Mouse (Mus musculus): ENCODE data around the gene Myo1a.

Myo1a gene

DNA sequence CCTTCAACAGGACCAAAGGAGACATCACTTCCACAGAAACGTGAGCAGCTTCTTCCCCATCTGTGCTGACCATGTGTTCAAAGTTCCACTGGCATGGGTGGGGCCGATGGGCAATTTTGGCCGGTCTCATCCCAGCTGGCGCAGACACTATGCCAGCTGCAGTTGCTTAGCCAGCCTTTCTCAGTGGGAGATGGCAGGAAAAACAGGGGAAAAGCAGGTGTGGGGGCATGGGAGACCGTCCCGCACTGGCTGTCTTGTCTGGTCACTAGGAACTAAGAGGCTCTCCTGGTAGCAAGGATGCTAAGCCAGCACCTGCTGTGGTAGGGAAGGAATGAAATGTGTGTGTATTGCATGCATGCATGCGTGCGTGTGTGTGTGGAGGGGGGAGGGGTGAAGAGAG lies 23.5 kb downstream of the Myo1a start:
- no peak for DNase-seq (ENCODE audit: low spot score)

GRCm38 (mm10) chr10:127730285-127730932 lies 25.4 kb downstream of the Myo1a start:
- DNase-seq (ENCODE audit: low spot score), result no peak

GRCm38 (mm10) chr10:127730933-127731310 lies 26.0 kb downstream of the Myo1a start:
- no peak for DNase-seq (ENCODE audit: low spot score)

- no peak for DNase-seq (ENCODE audit: low spot score)
Measured at GRCm38 (mm10) chr10:127731397-127731796, 26.4 kb downstream of the Myo1a start.

GRCm38 (mm10) chr10:127734434-127734833 lies 29.5 kb downstream of the Myo1a start:
- DNase-seq (ENCODE audit: low spot score), result no peak

DNA sequence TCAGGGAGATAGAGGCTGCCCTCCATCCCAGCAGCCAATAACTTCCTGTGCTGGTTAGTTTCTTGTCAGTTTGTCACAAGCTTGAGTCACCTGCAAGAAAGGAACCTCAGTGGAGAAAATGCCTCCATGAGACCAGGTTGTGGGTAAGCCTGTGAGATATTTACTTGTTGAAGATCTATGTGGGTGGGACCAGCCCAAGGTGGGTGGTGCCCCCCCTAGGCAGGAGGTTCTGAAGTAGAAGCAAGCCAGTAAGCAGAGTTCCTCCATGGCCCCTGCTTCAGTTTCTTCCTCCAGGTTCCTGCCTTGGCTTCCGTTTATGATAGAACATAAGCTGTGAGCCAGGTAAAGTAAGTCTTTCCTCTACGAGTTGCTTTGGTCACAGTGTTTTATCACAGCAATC lies 31.3 kb downstream of the Myo1a start:
- no peak for DNase-seq (ENCODE audit: low spot score)

GRCm38 (mm10) chr10:127736916-127737315 lies 31.9 kb downstream of the Myo1a start:
- DNase-seq (ENCODE audit: low spot score), result no peak

- no peak for DNase-seq (ENCODE audit: low spot score)
Measured at GRCm38 (mm10) chr10:127737552-127737951, 32.6 kb downstream of the Myo1a start.

DNA sequence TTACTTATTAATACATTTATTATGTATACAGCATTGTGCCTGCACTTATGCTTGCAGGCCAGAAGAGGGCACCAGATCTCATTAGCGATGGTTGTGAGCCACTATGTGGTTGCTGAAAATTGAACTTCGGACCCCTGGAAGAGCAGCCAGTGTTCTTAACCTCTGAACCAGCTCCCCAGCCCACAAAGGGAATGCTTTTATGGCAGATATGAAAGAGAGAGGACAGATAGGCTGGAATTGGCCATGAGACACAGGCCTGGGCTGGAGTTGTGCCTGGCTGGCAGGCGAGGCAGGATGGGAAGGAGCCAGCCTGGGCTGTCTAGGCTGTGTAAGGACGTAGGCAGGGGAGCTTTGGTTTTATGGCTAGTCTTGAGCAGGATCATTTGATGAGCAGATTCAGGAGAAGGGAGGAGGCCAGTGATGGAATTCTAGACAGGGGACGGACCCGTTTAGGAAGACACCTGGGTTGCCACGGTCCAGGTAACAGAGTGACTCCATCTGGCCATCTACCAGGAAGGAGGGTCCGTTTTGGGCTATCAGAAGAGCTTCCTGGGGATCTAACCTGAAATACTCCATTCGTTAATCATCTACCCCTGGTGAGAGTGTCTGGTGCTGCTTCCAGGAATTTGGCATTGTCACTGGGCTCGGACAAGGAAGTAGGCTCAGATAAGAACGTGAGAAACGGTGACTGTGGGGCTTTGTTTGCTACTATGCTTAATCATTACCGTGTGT lies 33.3 kb downstream of the Myo1a start:
- DNase-seq (ENCODE audit: low spot score), result peak; percentile 46

DNA sequence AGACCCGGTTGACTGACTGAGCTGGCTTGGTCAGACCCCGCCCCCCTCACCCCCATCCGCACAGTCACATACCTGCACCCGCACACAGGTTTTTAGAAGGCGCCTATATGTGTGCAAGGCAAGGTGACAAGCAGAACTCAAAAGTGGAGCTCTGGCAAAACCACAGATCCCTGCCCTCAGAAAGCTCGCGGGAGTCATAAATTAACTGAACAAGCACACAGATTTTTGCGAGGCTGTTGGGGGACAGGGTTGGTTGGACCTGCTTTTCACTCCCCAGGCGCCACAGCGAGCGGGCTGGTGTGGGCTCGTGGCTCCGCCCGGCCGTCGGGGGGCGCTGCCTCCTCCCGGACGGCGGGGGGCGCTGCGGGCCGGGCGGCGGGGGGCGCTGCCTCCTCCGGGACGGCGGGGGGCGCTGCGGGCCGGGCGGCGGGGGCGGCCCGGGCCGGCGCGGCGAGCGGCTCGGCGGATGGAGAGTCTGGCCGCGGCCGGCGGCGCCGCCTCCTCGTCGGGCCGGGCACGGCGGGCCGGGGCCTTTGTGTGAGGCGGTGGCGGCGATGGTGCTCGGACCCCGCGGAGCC lies 34.2 kb downstream of the Myo1a start, which contains the start of gene Zbtb39:
TSS of gene Zbtb39 (plus strand) at position 456 of the 578 bp plus-strand sequence.
- peak; percentile 82 for DNase-seq (ENCODE audit: low spot score)

DNA sequence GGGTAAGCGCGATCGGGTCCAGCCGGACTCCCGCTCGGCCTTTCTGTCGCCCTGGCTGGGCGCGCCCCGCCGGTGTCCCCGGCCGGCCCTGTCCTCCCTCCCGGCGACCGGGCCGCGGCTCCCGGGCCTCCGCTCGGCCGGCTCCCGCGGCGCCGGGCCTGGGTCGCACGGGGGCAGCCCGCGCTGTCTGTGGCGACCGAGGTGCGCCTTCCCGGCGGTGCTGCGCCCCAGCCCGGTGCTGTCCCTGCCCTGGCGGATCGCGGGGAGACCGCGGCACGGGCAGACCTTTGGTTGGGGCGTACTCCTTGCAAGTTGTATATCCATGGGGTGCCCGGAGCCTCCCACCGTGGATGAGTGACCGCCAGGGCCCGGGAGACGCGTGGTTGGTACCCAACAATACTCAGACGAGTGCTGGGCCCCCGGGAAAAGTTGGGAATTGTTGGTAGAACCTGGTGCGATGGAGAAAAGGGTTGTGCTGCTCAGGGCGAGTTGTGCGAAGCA lies 34.7 kb downstream of the Myo1a start:
- DNase-seq (ENCODE audit: low spot score), result no peak

DNA sequence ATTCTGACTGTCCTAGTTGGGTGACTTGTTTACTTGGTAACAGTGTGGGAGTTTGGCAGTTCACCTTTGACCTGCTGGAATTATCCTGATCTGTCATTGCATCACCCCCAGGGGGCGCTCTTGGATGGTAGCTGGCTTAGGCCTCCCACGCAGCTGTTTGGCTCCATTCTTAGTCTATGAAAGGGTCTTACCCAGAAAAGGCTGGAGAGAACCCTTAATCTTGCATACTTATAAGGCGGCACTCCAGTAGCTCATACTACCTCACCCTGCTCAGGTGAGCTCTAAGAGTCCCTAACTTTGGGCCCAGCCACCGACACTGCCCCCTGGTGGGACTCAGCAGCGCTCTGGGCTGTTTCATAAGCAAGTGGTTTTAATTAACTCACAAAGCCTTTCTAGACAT lies 39.7 kb downstream of the Myo1a start:
- DNase-seq (ENCODE audit: low spot score), result peak; percentile 33

- DNase-seq (ENCODE audit: low spot score), result no peak
Measured at GRCm38 (mm10) chr10:127745886-127746285, 40.9 kb downstream of the Myo1a start.

- DNase-seq (ENCODE audit: low spot score), result no peak
Measured at GRCm38 (mm10) chr10:127747254-127747653, 42.3 kb downstream of the Myo1a start.

- DNase-seq (ENCODE audit: low spot score), result no peak
Measured at GRCm38 (mm10) chr10:127748847-127749612, 44.1 kb downstream of the Myo1a start.

GRCm38 (mm10) chr10:127750136-127750777 lies 45.3 kb downstream of the Myo1a start:
- DNase-seq (ENCODE audit: low spot score), result no peak

DNA sequence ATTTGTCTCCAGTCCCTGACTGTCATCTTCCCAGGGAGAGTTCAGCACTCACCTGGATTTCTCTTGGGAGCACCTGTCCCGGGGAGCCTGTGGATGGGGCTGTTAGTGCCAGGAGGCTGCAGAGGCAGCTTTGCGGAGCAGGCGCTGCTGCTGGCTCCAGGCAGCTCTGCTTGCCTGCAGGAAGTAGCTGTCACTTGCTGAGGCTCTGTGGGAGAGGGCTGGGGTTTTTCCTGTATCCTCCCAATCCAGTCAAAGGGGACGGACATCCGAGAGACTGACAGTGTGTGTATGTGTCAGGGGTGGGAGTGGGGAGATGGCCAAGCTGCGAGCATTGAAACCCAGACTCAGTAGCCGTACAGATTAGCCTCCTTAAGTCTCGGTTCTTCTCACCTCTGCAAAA lies 46.6 kb downstream of the Myo1a start, which contains the start of gene Gpr182:
TSS of gene Gpr182 (minus strand) at position 185 of the 400 bp plus-strand sequence.
- no peak for DNase-seq (ENCODE audit: low spot score)

- no peak for DNase-seq (ENCODE audit: low spot score)
Measured at GRCm38 (mm10) chr10:127754566-127755166, 49.7 kb downstream of the Myo1a start.

GRCm38 (mm10) chr10:127755246-127755645 lies 50.3 kb downstream of the Myo1a start:
- no peak for DNase-seq (ENCODE audit: low spot score)

DNA sequence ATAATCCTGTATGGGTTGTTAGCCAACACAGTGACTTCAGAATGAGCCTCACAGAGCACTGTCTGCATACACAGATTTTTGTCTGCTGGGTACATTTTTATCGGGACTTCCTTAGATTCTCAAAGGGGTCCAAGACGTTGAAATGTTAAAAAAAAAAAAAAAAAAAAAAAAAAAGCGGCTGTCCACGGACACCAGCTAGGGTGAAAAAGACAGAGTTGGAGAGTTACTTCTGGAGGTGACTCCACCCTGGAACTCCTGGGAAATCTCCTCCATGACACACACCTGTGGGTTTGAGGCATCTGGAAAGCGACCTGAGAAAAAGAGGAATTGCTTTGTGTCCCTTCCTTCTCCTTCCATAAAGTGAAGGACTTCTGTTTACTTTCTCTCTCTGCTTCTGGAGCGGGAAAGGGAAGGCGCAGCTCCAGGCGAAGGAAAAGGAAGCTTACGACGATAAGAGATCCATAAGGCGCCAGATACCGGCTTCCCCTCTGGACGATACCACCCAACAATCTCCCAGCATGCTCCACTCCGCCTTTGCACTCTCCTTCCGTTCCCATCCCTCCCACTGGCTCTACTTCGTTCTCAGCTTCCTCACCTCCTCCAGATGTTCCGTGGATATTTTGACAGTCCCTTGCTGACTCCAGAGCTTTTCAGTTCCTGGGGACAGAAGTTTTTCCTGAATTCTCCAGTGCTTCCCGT lies 50.9 kb downstream of the Myo1a start:
- DNase-seq (ENCODE audit: low spot score), result peak; percentile 1
